Mouse (Mus musculus) left cerebral cortex, adult 8-10 months (tissue): ENCODE data around the gene Unc119. TPM values are rescaled to one million over a fixed set of nuclear protein-coding genes. Genes with fewer than 3 reads are reported as not detected.
A peak's percentile ranks its signal among the peaks of the same experiment; 100 is the strongest.

Experiments
- DNase-seq, 2 experiments: peaks; one replicate each; pipeline ENCODE4 v3.0.0; 2022; ENCODE audit warnings: low spot score in 2 of 2
- total RNA-seq, 4 experiments: library from RNA; stranded (reverse); gene quantifications; 2 replicates each; pipeline ENCODE4 v1.2.4; 2022

The Unc119 gene
- total RNA-seq, 4 experiments from 2014 or later: 28.5 to 34.5 (median 30.6) TPM

DNA sequence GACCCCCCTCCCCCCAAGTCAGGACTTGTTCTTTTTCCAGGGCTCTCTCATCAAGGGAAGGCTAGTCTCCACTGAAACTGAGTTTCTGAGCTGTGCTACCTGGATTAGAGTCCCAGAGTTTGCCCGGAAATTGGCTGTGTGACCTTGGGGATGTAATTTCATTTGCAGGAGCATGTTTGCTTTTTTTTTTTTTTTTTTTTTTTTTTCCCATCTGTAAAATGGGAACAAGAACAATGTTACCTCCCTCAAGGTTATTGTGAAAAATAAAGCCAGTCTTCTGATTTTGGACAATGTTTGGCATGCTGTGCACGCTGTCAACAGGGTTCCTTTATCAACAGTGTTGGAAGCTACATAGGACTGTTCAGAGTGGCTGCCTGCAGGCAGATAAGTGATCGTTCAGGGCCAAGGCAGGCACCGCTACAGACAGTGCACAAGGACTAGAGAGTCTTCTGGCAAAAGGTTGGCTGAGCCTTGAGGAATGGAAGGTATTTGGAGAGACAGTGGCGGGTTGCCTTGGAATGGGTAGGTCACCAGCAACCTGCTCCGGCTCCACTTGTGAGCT lies 1.1 kb downstream of the Unc119 start:
- DNase-seq: no peak

DNA sequence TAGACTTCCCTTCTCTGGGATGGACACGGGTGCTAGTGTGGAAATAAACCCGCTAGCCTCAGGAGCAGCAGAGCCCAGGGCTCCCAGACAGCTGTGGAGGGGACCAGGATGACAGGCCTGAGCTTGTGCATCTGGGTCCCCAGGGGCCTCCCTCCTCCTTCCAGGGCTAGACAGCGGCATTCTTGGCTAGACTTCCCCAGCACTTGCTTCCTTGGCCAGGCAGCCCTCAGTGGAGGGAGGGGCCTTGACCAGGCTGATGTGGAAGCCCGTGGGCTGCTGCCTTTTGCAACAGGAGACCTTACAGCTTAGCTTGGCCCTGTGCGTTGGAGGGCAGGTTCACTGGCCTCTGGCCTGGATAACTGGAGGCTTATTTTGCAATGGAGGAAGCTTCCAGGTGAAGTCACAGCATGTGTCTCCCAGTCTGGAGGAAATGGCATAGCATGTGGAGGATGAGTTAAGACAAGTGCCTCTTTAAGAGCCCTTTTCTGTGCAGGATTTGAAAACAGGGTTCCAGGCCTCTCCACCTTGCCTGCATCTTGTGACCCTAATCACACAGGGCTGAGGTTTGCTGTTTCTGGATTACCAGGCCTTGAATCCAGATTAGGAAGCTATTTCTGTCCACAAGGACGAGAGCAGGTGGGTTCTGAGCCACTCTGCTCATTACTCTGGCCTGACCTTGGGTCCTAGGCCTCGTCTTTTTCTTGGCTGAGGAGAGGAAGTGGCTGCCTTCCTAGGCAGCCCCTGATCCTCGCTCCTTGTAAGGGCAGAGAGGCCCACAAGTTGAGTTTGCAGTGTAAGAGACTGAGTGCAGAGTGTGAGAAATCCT lies 1.8 kb downstream of the Unc119 start:
- no peak for DNase-seq

DNA sequence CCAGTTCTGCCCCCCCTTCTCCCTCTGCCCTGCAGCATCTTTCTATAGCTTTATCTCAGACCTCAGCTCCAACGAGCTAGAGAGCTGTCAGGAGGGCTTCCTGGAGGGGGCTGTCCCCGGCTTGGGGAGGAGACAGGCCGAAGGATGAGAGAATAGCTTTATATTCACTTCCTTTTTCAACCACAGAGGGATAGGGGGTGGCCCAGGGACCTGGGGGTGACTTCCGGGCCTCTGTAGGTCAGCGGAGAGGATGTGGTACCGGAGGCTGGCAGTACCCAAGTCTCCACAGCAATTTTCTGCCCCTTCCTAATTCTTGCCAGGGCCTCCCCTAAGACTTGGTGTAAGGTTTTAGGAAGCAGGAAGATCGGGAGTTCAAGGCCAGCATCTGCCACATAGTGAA lies 2.5 kb downstream of the Unc119 start:
- no peak for DNase-seq

DNA sequence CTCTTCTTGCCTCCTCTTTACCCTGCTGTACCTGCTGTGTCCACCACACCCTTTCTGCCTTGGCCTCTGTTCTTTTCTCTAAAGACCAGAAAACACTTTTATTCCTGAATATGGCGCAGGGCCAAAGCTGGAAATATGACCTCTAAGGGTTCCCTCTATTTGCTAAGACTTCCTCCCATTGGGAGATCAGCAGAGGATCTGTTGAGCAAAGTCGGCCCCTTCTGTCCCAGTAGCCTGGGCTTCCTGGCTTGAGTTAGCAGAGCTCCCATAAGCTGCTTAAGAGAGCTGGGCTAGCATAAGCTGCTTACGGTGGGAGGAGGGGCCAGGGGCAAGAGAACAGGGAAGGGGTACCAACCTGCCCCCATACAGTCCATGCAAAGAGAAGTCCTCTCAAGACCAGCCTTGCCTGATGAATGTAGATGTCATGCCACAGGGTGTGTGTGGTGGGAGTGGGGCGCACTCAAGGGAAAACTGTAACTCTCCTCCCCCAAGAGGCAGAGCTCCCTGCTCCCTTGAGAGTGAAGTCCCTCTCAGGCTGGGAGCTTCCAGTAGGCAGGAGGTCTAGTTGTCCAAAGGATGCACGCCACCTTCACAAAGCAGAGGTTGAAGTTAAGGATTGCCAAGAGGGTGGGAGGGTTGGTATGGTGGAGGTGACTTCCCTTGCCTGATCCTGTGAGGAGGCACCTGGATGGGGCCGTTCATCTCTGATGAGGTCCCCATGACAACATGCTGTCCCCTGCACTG lies 3.2 kb downstream of the Unc119 start:
- DNase-seq: no peak

DNA sequence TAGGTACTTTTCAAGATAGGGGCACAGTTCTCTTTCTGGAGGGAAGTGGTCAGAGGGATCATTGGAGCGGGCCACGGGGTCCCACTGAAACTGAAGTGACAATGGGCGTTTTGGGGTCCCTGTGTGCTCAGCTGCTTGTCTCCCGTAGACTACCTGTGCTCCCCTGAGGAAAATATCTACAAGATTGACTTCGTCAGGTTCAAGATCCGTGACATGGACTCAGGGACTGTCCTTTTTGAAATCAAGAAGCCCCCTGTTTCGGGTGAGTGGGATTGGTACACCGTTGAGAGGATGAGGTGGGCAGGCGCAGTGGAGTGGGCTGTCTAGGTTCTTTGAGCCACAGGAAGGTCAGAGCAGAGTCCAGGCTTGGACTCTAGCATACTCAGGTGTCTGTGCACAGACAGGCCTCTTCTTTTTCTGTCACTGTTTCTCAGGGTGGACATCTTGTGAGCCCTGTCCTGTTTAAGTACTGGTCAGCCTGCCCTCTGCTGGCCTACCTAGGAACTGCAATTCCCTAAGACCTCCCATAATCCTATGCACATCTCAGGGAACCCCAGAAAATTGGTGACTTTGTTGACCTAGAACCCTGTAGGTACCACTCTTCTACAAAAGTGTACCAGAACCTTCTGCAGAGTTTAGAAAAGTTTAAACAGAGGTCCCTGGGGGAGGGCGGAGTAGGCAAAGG lies 3.9 kb downstream of the Unc119 start:
- DNase-seq: no peak

DNA sequence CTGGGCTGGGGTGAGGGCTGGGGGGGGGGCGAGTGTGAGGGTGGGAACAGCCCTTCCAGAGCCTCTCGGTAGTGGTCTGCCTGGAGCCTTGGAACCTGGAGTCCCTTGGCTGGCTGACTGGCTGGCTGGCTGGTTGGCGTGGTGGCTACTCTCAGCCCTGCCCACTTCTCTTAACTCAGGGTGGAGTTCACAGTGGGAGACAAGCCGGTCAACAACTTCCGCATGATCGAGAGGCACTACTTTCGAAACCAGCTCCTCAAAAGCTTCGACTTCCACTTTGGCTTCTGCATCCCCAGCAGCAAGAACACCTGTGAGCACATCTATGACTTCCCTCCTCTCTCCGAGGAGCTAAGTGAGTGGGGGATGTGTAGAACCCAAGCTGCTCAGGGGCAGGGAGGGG lies 4.6 kb downstream of the Unc119 start:
- DNase-seq: no peak

DNA sequence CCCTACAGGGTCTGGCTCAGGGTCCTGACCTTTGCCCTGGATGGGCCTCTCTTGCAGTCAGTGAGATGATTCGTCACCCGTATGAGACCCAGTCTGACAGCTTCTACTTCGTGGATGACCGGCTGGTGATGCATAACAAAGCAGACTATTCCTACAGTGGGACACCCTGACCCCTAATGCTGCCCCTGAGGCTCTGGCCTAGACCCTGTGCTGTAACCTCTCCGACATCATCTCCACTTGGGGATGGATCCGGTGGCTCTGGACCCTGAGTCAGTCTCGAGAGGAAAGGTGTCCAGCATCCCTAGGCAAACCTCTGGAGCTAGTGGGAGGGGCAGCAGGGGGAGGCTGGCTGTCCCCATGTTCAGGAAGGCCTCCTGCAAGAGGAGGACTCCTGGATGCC lies 5.2 kb downstream of the Unc119 start:
- DNase-seq: no peak

DNA sequence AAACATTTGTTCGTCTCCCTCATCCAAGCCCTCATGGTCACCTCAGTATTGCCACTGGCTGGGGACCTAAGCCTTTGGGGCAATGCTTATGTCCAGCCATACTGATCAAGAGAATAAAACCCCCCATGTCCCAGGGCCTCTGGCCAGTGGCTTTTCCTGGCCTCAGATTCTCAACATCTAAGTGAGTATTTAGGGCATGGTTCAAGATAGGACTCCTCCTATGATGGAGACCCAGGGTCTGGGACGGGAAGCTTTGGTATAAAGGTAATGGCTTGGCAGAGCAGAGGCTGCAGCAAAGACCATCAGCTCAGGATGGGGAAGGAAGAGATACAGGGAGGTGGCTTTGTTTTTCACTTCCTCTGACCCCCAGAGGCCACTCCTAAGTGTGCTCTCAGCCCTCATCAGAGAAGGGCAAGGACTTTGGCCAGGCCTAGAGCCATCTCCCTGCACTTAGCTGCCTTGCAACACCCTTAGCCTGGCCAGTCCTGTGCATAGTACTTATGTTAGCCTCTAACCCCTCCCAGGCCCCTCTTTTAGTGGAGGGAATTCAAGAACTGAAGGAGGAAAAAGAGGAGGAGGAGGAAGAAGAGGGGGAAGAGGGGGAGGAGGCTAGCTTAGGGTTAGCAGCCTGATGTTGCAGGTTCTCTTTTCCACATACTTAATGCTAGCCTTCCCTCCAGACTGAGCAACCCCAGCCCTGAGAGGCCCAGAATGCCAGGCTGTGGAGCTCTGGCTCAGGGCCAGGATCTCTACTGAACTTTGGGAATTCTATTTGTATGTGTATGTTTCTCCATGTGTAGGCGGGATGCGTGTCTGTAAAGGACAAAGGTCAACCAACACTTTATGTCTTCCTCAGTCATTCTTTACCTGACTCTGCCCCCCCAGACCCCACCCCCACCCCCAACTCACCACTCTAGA lies 6.4 kb downstream of the Unc119 start:
- DNase-seq: no peak

DNA sequence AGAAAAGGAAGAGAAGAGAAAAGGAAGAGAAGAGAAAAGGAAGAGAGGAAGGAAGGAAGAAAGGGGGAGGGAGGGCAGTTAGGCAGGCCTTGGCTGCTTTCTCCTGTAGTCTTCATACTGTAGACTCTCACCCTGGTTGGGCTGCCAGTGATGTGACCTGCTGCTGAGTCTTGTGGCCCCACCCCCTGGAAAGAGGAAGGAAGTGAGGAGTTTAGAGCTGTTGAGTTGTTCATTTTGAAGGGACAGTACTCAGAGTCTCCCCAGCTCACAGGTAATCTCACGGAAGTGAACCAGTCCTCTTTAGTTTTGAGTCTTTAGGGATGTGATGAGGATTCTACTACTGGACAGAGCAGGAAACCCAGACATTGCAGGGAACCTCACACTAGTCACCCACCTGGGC lies 9.8 kb downstream of the Unc119 start:
- DNase-seq: no peak

DNA sequence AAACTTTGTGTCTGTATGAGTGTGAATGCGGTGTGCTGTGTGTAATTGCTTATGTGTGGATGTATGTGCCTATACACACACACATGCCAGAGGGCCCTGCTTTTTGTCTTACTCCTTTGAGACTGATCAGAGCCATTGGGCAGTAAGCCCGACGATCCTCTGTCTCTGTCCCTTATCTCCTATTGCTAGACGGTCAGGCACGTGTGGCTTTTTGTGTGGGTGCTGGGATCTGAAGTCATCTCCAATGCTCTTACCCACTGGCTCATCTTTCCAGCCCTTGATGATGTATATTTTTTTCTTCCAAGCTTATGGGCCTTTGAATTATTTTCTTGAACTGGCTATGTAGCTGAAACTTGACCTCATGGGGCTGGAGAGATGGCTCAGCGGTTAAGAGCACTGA lies 11.6 kb downstream of the Unc119 start:
- no peak for DNase-seq

DNA sequence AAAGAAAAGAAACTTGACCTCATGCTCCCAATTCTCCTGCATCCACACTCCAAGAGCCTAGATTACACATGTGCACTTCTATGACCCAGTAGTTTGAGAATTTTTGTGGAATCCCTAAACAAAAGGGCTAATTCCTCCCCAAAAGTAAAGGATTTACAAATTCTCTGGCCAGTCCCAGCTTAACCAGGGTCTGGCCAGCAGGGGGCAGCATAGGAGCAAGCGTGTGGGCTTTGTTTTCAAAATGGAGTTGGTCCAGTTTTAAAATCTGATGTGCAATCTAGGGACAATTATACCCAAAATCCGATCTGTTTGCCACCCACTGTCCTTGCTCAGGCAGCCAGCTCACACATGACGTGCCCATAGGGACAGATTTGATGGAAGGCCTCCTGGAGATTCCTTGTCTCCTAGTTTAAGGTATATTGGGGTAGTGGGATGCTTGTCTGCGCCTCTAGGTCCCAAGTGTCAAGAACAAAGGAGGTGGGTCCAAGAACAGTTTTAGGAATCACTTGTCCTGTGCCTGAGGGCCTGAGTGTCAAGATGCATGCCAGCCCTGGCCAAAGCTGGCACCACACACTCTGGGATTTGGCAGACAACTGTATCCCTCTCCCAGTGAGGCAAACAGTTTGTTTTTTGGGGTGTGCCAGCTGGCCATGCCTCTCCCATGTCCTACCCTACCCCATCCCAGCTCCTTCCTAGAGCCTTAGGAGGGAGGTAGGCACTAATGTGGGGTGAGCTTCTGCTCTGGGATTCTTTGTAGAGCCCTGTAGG lies 12.4 kb downstream of the Unc119 start:
- DNase-seq: no peak

DNA sequence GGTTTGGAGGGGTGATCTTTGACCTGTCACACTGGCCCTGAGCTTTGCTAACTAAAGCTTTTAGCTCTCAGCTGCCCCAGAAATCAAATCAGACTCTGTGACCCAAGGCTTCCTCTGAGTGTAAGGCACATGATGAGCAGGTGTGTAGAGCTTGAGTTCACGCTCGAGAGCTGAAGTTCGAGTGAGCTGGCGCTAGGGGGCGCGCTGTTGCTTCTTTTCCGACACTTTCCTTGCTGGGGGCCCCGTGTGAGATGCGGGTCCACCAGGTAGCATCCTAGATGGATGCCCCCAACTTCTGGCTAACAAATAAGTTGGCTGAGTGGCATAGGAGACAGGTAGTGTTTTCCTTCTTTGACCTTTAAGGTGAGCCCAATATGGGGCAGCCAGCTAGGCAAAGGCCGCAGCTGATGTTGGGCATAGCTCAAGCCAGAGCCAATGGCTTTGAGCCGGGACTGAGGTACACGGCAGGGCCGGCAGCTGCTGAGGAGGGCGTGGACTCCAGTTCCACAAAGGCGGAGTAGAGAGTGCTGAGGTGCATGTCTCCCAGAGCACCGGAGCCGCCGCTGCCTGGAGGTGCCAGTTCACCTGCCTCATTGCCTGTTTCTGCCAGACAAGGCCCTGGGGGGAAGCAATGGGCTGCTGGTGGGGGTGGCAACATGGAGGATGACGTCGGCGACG lies 15.2 kb downstream of the Unc119 start:
- no peak for DNase-seq

DNA sequence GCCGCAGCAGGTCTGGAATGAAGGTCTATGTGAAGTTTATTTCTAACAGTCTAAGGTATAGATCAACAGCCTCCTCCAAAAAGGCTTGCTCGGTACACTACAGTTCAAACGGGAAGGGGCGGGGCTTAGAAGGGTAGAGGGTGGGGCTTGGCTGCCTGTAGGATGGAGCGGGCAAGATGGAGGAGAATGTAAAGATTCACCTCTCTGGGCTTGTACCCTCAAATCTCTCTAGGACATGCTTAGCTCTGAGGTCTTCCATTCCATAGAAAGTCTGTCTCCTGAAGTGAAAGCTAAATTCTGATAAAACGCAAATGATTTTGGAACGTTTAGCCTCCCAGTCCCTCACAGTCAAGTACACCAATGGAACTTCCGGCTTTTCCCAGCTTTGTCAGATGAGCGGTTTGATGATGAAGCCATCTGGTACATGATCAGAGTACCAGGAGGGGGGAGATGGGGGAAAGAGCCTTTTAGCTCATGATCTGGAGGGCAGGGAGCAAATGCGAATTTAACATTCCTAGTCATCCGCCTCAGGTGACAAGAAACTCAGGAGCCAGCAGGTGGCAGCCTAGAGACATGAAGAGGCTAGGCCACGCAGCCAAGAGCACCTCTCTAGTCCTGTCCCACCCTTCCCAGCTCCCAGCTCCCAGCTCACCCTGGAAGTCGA lies 17.0 kb downstream of the Unc119 start:
- peak in 1 of 2 experiments; percentile 44 for DNase-seq

DNA sequence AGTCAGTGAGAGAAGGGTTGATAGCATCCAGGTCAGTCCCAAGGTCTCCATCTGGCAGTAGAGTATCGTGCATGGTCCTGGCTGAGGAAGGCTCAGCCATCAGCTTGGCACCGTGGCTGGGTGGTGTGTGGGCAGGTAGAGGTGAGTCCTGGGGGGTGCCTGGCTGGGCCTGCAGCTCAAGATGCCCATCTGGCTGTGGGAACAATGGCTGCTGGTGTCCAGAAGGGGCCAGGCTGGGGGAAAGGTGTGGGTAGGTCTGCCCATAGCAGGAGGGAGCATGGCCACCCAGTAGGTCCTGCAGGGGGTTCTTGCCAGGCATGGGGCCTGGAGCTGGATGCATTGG lies 17.5 kb downstream of the Unc119 start:
- no peak for DNase-seq

DNA sequence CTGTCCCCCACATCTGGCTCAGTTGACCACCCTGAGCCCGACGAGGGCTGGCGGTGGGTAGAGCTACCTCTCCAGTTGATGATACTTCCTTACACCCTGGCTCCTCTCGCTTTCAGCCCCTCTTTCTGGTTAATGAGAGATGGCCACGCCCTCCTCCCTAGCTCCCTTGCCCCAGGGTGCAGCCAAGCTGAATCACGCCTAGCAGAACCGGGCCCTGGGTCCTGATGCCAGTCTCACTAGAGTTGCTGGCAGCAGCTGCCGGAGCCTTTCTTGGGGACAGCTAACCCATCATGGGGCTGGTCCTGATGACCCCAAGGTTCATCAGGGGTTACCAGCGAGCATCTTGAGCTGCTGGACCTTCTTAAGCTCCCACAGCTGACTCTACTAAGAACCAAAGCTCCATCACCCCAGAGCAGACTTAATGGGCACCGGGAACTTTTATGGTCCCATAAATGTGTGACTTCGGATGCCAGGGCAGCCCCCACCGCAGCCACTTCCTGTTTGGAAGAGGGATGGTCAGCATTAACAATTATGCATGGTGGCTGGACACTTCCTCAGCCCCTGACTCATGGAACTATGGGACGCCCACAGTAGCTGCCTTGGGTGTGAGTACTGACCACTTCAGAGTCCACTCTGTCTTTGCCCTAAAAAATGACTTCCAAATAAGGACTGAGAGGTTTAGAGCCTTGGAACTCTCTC lies 20.2 kb downstream of the Unc119 start:
- no peak for DNase-seq

DNA sequence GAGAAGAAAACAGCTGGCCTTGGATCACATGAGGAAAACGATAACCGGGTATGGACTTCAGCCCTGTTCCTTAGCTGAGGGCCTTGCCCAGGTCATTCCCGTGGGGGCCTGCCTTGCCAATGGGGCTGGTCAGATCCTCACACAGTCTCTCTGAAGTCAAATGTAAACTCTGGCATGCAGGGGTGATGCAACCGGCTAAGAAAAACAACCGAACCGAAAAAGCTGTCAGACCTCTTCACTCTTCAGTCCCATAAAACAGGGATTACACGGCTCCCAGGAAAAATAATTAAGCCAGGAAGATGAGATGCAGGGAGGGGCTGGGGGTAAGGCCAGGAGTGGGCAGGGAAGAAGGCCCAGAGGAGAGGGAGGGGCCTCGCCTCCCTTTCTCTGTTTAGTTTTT lies 20.8 kb downstream of the Unc119 start:
- DNase-seq: no peak

DNA sequence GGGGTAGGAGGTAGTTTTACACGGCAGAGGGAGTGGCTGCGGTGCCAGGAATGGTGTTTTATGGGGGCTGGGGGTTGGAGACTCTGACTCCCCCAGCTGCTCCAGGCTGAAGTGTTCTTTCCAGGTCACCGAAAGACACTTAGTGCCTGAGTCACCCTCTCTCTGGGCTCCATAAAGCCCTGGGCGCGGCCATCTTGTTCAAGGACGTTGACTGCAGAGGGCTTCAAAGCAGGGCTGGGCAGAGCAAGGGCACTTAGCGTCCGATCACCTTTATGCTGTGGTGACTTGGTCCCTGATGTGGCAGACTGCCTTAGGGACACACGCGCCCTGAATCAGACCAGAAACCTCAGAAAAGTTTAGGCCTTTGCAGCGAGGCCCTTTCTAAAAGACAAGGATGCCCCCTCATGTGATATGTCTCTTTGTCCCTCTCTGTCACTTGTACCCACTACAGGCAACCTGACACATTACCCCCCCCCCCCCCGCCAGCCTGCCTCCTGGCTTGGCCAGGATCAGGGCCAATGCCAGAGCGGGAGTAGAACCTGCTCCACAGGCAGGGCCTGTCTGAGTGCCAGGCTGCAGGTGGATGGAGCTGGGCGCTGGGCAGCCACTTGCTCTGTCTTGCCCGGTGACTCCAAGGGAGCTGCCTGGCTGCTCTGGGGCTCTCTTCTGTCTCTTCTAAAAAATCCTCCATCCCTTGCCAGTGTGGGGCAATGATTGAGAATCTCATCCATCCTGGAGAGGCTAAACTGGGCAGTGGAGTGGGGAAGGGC lies 24.4 kb downstream of the Unc119 start:
- DNase-seq: no peak

DNA sequence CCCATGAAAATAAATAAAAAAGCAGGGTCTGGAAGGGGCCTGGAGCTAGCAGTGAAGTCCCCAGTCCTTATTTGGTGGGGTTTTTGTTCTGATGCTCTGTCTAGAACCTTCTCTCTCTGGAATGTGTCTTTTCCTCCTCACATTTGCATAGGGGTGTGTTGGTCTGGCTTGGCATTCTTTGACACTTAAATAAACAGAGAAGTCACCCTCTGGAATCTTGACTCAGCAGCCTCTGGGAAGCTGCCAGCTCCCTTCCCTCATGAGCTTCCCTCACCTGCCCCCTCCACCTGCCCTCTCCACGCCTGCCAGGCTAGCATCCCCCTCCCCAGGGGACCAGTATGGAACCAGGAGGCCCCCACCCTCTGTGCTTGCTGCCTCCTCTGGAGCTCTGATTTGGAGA lies 27.1 kb downstream of the Unc119 start:
- no peak for DNase-seq
